17 mouse cellular contexts compared by ENCODE assay signal in the genomic region with DNA sequence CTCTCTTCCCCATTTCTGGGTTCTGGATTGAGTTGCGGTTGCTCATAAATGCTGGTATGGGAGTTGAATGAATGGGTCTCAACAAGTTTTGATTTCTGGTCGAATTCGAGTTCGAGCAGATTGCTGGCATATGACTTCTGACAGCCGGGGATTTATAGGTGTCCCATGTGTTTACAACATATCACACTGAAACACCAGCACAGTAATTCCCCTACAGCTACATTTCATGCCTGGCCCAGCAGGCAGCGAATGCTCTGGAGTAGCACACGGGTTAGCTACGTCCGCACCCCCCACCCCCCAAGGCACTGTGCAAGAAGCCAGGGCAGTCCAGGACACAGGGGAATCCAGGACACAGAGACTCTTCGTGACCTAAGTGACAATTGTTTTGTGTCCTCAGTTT.
DNase-seq lines count a peak whose midpoint lies in the region; ATAC-seq and TF ChIP-seq lines count a peak whose summit lies in the region.
"Had no signal": no experiment of that assay in that cellular context is flagged by ENCODE, and none has a peak within 500 bp of the region (broad histone marks: within the 10 kb centered on the region; RNA-seq: fewer than 3 reads in every experiment).

No protein-coding gene starts in this region.

- no peak overlapping the region for H3K4me2 ChIP-seq in limb, embryonic 14.5 days (replicated peaks; ENCODE audit: low read depth, low read length, severe bottlenecking)

- peak; percentile 23 for DNase-seq in gastrocnemius, postnatal 14 days
- no peak for DNase-seq in gastrocnemius, adult 18-20 months (ENCODE audit: low spot score)
- DNase-seq in forelimb bud, embryonic 11.5 days (ENCODE audit: low read depth, low spot score): peak; percentile 78
- peak; percentile 32 for DNase-seq in limb, embryonic 14.5 days (ENCODE audit: low spot score)
- DNase-seq in left cerebral cortex, adult 9 months (ENCODE audit: low spot score in 2 of 2): no peak
- no peak for DNase-seq in cerebellum, adult 18-20 months
- DNase-seq: B cell, adult 2 months; cerebellum, adult 9-11 months; heart, postnatal 14 days; kidney, adult 9 months; lung, adult 2 months; right cerebral cortex, postnatal 14 days had no signal

- peaks cover 33% of the 10 kb centered on the region for H3K27me3 ChIP-seq in limb, embryonic 14.5 days (ENCODE audit: control insufficient read depth, insufficient read depth, low read length)

- H3K4me3 ChIP-seq in brown adipose tissue, adult 24 weeks (ENCODE audit: insufficient read depth, low read depth, low read length): peak overlapping the region; percentile 34
- H3K4me3 ChIP-seq in limb, embryonic 14.5 days (replicated peaks; ENCODE audit: low read length): peak overlapping the region; percentile 50; the same call in 1 of the 2 replicates

- H3K4me1 ChIP-seq in brown adipose tissue, adult 24 weeks (ENCODE audit: control insufficient read depth, insufficient read depth, insufficient read length, low read length): no peaks in the 10 kb centered on the region
- H3K4me1 ChIP-seq in limb, embryonic 14.5 days (ENCODE audit: control insufficient read depth, insufficient read depth, low read length): peaks cover 15% of the 10 kb centered on the region

- ATAC-seq in limb, embryonic 14.5 days (ENCODE audit: low FRiP score, low read depth): no peak
- ATAC-seq: liver, embryonic 12.5 days had no signal

- no peaks in the 10 kb centered on the region for H3K9me3 ChIP-seq in limb, embryonic 14.5 days (ENCODE audit: control insufficient read depth, low read length)
- H3K9me3 ChIP-seq: embryonic facial prominence, embryonic 15.5 days; hindbrain, embryonic 13.5 days; intestine, embryonic 15.5 days; liver, embryonic 12.5 days had no signal

- WGBS in limb, embryonic 14.5 days: 21% methylated on average over 10 of the region's 10 CpGs

- 0 out of 2 replicates have a peak overlapping the region, but pooled peaks have one; percentile 10 for H3K27ac ChIP-seq in brown adipose tissue, adult 24 weeks (replicated peaks; ENCODE audit: low read depth, low read length)
- H3K27ac ChIP-seq in limb, embryonic 14.5 days (replicated peaks; ENCODE audit: low read depth, low read length): no peak overlapping the region
- H3K27ac ChIP-seq: embryonic facial prominence, embryonic 15.5 days; hindbrain, embryonic 13.5 days; intestine, embryonic 15.5 days; liver, embryonic 12.5 days had no signal

- H3K36me3 ChIP-seq in limb, embryonic 14.5 days (ENCODE audit: control insufficient read depth, insufficient read depth, low read length): no peaks in the 10 kb centered on the region
- H3K36me3 ChIP-seq: embryonic facial prominence, embryonic 15.5 days; hindbrain, embryonic 13.5 days; intestine, embryonic 15.5 days; liver, embryonic 12.5 days had no signal

- intact Hi-C loops in gastrocnemius, postnatal 14 days (cut with DNase I; ENCODE audit: low total_unique reads): no loop called here

- TF ChIP-seq POLR2A in limb, embryonic 14.5 days (IDR thresholded peaks at IDR 0.05; ENCODE audit: borderline replicate concordance, extremely low read depth, insufficient read depth, insufficient read length): no peak

- H3K9ac ChIP-seq in limb, embryonic 14.5 days (ENCODE audit: low read depth, low read length, severe bottlenecking): no peak overlapping the region
- H3K9ac ChIP-seq: embryonic facial prominence, embryonic 15.5 days; liver, embryonic 12.5 days had no signal

Comparison
In these comparisons a context has a peak if more than half of its experiments do, and no peak if none do; other contexts are left out.
1. DNase-seq: peak in gastrocnemius, postnatal 14 days (single experiment), forelimb bud, embryonic 11.5 days (single experiment) and limb, embryonic 14.5 days (single experiment); none in gastrocnemius, adult 18-20 months (single experiment), left cerebral cortex, adult 9 months (0 of 2) and cerebellum, adult 18-20 months (0 of 2).